Mouse (Mus musculus) midbrain, embryonic 12.5 days (tissue): ENCODE results near the gene Nck2. TPM values are rescaled to one million over a fixed set of nuclear protein-coding genes. Genes with fewer than 3 reads are reported as not detected.

Experiments
- ATAC-seq: fragments of 200-750 bp; cut with Nextera tagmentation; 2 replicates; pipeline ENCODE4 v1.8.0; 2017; ENCODE audit warnings: low read depth, moderate TSS enrichment, moderate library complexity; ENCODE audit not compliant: low FRiP score
- H3K27ac ChIP-seq: fragments of 300-500 bp; sonication (generic); replicated peaks from 2 replicates; pipeline ENCODE4 v1.5.1; 2016; ENCODE audit warnings: mild to moderate bottlenecking
- H3K27me3 ChIP-seq: fragments of 300-500 bp; sonication (generic); 2 replicates; pipeline ENCODE4 v1.6.1; 2016; ENCODE audit warnings: mild to moderate bottlenecking
- H3K36me3 ChIP-seq: fragments of 300-500 bp; sonication (generic); 2 replicates; pipeline ENCODE4 v1.6.1; 2016
- H3K4me1 ChIP-seq: fragments of 300-500 bp; sonication (generic); 2 replicates; pipeline ENCODE4 v1.6.1; 2016
- H3K4me2 ChIP-seq: fragments of 300-500 bp; sonication (generic); replicated peaks from 2 replicates; pipeline ENCODE4 v1.6.1; 2016; ENCODE audit warnings: mild to moderate bottlenecking, moderate library complexity
- H3K4me3 ChIP-seq: fragments of 300-500 bp; sonication (generic); 2 replicates; pipeline ENCODE4 v1.5.1; 2016; ENCODE audit warnings: mild to moderate bottlenecking
- H3K9ac ChIP-seq: fragments of 300-500 bp; sonication (generic); replicated peaks from 2 replicates; pipeline ENCODE4 v1.6.1; 2016; ENCODE audit warnings: mild to moderate bottlenecking, moderate library complexity
- H3K9me3 ChIP-seq: fragments of 300-500 bp; sonication (generic); 2 replicates; pipeline ENCODE4 v1.6.1; 2016; ENCODE audit warnings: mild to moderate bottlenecking
- WGBS: fragments of 180-500 bp; shearing (Covaris S2); methylation state at CpG from one replicate; pipeline ENCODE4 v1.1.7; 2016; 5-methylcytosine and 5-hydroxymethylcytosine counted together
- polyA plus RNA-seq: library from polyadenylated mRNA; unstranded; fragments of >200 nt; fragmentation: Nextera tagmentation; extraction: Ambion mirVana; gene quantifications from 2 replicates; pipeline ENCODE4 v1.2.1, GENCODE M21; 2016

The Nck2 gene
- polyA plus RNA-seq, 1 experiment from 2014 or later = 41.8 TPM

- ATAC-seq = no peak
- Histone ChIP-seq H3K9ac (no peak overlapping the region), H3K27me3 (no peaks in the 10 kb centered on the region; the same call in 1 of the 2 replicates), H3K9me3 (no peaks in the 10 kb centered on the region), H3K36me3 (no peaks in the 10 kb centered on the region), H3K4me3 (no peak overlapping the region), H3K4me1 (no peaks in the 10 kb centered on the region), H3K27ac (no peak overlapping the region), H3K4me2 (no peak overlapping the region)
- 85% methylated on average over 3 of the region's 3 CpGs for WGBS
Measured at GRCm38 (mm10) chr1:43412825-43413224, 31.6 kb upstream of the Nck2 start.

DNA sequence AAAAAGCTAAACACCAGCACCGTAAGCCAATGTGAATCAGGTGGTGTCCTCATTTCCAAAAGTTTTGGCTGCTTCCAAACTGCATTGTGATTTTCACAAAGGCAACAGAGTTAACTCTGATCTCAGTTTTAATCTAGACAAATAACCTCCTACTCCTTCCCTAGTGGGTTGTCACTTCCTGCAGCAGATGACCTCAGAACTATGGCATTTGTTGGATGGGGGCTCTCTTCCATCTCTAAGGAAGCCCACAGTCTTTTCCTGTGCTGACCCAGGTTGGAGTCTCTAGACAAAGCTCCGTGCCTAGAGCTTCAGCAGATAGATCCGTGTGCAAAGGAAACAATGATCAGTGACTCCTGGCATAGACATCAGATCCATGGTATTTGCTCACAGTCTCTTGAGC lies 31.1 kb upstream of the Nck2 start:
- Histone ChIP-seq H3K36me3 (no peaks in the 10 kb centered on the region), H3K4me2 (no peak overlapping the region), H3K9ac (no peak overlapping the region), H3K27me3 (no peaks in the 10 kb centered on the region; the same call in 1 of the 2 replicates), H3K4me3 (no peak overlapping the region), H3K9me3 (no peaks in the 10 kb centered on the region), H3K27ac (no peak overlapping the region), H3K4me1 (no peaks in the 10 kb centered on the region)
- WGBS = 80% methylated on average over 3 of the region's 3 CpGs
- no peak for ATAC-seq

- Histone ChIP-seq H3K9me3 (no peaks in the 10 kb centered on the region), H3K27me3 (no peaks in the 10 kb centered on the region; the same call in 1 of the 2 replicates), H3K4me2 (no peak overlapping the region), H3K9ac (no peak overlapping the region), H3K4me1 (no peaks in the 10 kb centered on the region), H3K27ac (no peak overlapping the region), H3K4me3 (no peak overlapping the region), H3K36me3 (no peaks in the 10 kb centered on the region)
- 94% methylated on average over 4 of the region's 4 CpGs for WGBS
- no peak for ATAC-seq
Measured at GRCm38 (mm10) chr1:43413749-43414148, 30.6 kb upstream of the Nck2 start.

- no peak overlapping the region for H3K4me2 ChIP-seq
- no peak overlapping the region for H3K4me3 ChIP-seq
- H3K9me3 ChIP-seq = no peaks in the 10 kb centered on the region
- H3K36me3 ChIP-seq = no peaks in the 10 kb centered on the region
- no peaks in the 10 kb centered on the region for H3K4me1 ChIP-seq
- H3K27ac ChIP-seq = no peak overlapping the region
- H3K9ac ChIP-seq = no peak overlapping the region
- ATAC-seq = no peak
- H3K27me3 ChIP-seq = no peaks in the 10 kb centered on the region; the same call in 1 of the 2 replicates
Measured at GRCm38 (mm10) chr1:43414228-43414627, 30.2 kb upstream of the Nck2 start.

GRCm38 (mm10) chr1:43414971-43415370 lies 29.4 kb upstream of the Nck2 start:
- H3K4me2 ChIP-seq = no peak overlapping the region
- H3K9ac ChIP-seq = no peak overlapping the region
- H3K27ac ChIP-seq = no peak overlapping the region
- no peaks in the 10 kb centered on the region for H3K36me3 ChIP-seq
- no peaks in the 10 kb centered on the region for H3K9me3 ChIP-seq
- no peaks in the 10 kb centered on the region for H3K27me3 ChIP-seq
- ATAC-seq = no peak
- H3K4me3 ChIP-seq = no peak overlapping the region
- no peaks in the 10 kb centered on the region for H3K4me1 ChIP-seq

GRCm38 (mm10) chr1:43422969-43423748 lies 21.2 kb upstream of the Nck2 start:
- Histone ChIP-seq H3K4me3 (no peak overlapping the region), H3K4me2 (no peak overlapping the region), H3K27ac (no peak overlapping the region), H3K9me3 (no peaks in the 10 kb centered on the region), H3K4me1 (no peaks in the 10 kb centered on the region), H3K9ac (no peak overlapping the region), H3K36me3 (no peaks in the 10 kb centered on the region), H3K27me3 (no peaks in the 10 kb centered on the region)
- ATAC-seq = no peak
- WGBS = 83% methylated on average over 4 of the region's 4 CpGs

- Histone ChIP-seq H3K9me3 (no peaks in the 10 kb centered on the region), H3K4me1 (no peaks in the 10 kb centered on the region), H3K27ac (no peak overlapping the region), H3K4me3 (no peak overlapping the region), H3K27me3 (no peaks in the 10 kb centered on the region), H3K4me2 (no peak overlapping the region), H3K36me3 (no peaks in the 10 kb centered on the region), H3K9ac (no peak overlapping the region)
- no peak for ATAC-seq
- WGBS = 69% methylated on average over 4 of the region's 4 CpGs
Measured at GRCm38 (mm10) chr1:43426526-43426925, 17.9 kb upstream of the Nck2 start.

- no peak overlapping the region for H3K27ac ChIP-seq
- H3K36me3 ChIP-seq = no peaks in the 10 kb centered on the region
- ATAC-seq = no peak
- H3K9me3 ChIP-seq = no peaks in the 10 kb centered on the region
- WGBS = 83% methylated on average over 6 of the region's 6 CpGs
- H3K27me3 ChIP-seq = no peaks in the 10 kb centered on the region
- no peaks in the 10 kb centered on the region for H3K4me1 ChIP-seq
- H3K4me3 ChIP-seq = no peak overlapping the region
- no peak overlapping the region for H3K4me2 ChIP-seq
- no peak overlapping the region for H3K9ac ChIP-seq
Measured at GRCm38 (mm10) chr1:43426993-43427535, 17.3 kb upstream of the Nck2 start.

- ATAC-seq = no peak
- no peaks in the 10 kb centered on the region for H3K36me3 ChIP-seq
- H3K4me1 ChIP-seq = no peaks in the 10 kb centered on the region
Measured at GRCm38 (mm10) chr1:43429924-43430876, 14.2 kb upstream of the Nck2 start.

GRCm38 (mm10) chr1:43433853-43434252 lies 10.5 kb upstream of the Nck2 start:
- H3K4me3 ChIP-seq = no peak overlapping the region
- 85% methylated on average over 4 of the region's 4 CpGs for WGBS
- H3K4me2 ChIP-seq = no peak overlapping the region
- no peaks in the 10 kb centered on the region for H3K27me3 ChIP-seq
- no peak overlapping the region for H3K9ac ChIP-seq
- H3K4me1 ChIP-seq = no peaks in the 10 kb centered on the region
- no peaks in the 10 kb centered on the region for H3K36me3 ChIP-seq
- H3K27ac ChIP-seq = no peak overlapping the region
- no peaks in the 10 kb centered on the region for H3K9me3 ChIP-seq
- ATAC-seq = no peak

More at GRCm38 (mm10) chr1:43429924-43430876, 14.2 kb upstream of the Nck2 start:
- 90% methylated on average over 9 of the region's 9 CpGs for WGBS
- Histone ChIP-seq H3K27ac (no peak overlapping the region), H3K4me2 (no peak overlapping the region), H3K27me3 (no peaks in the 10 kb centered on the region), H3K9ac (no peak overlapping the region), H3K9me3 (no peaks in the 10 kb centered on the region), H3K4me3 (no peak overlapping the region)

DNA sequence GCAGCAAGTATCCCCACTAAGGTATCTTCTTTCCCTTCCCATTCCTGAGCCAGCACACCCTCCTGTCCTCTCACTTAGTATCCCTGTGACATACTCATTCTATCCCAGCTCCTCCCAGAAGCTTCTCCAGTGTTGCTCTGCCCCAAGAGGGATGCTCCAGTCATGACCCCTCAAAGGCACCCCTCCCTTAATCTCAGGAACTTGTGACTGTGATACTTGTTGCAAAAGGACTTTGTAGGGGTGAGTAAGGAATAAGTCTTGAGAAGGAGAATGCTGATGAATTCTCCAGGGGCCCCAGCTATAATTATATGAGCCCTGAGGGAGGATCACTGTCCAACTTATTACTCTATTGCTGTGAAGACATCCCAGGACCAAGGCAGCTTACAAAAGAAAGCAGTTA lies 7.8 kb upstream of the Nck2 start:
- Histone ChIP-seq H3K4me1 (no peaks in the 10 kb centered on the region), H3K27ac (no peak overlapping the region), H3K9me3 (no peaks in the 10 kb centered on the region), H3K4me3 (no peak overlapping the region), H3K36me3 (no peaks in the 10 kb centered on the region), H3K9ac (no peak overlapping the region), H3K4me2 (no peak overlapping the region), H3K27me3 (no peaks in the 10 kb centered on the region)
- no peak for ATAC-seq

GRCm38 (mm10) chr1:43439261-43439660 lies 5.1 kb upstream of the Nck2 start:
- no peaks in the 10 kb centered on the region for H3K36me3 ChIP-seq
- H3K9me3 ChIP-seq = no peaks in the 10 kb centered on the region
- 84% methylated on average over 1 of the region's 1 CpGs for WGBS
- H3K4me3 ChIP-seq = no peak overlapping the region
- H3K4me2 ChIP-seq = no peak overlapping the region
- no peak overlapping the region for H3K27ac ChIP-seq
- no peak overlapping the region for H3K9ac ChIP-seq
- no peak for ATAC-seq
- H3K4me1 ChIP-seq = 0 out of 2 replicates have a peak, but pooled peaks cover under 1% of the 10 kb centered on the region
- no peaks in the 10 kb centered on the region; the same call in 1 of the 2 replicates for H3K27me3 ChIP-seq
